Mouse (Mus musculus): ENCODE measurements around the gene Sbsn. TPM values are rescaled to one million over a fixed set of nuclear protein-coding genes. Genes with fewer than 3 reads are reported as not detected.
"Not testable (repeated sequence)": the region's sequence is repeated elsewhere in the genome, so short reads cannot be mapped to it uniquely, and the experiment has no call there.

Sbsn gene
- polyA plus RNA-seq, 1 experiment = 6.9 TPM

GRCm38 (mm10) chr7:30728214-30728613 lies 23.1 kb upstream of the Sbsn start:
- Histone ChIP-seq H3K4me1 (ENCODE audit: control insufficient read depth, insufficient read depth, low read length) (peaks cover 13% of the 10 kb centered on the region), H3K27ac (ENCODE audit: insufficient read depth, low read depth, low read length) (no peak overlapping the region), H3K4me3 (ENCODE audit: insufficient read depth, low read length) (peak overlapping the region; percentile 87)
- no peak for TF ChIP-seq POLR2A (IDR thresholded peaks at IDR 0.05; ENCODE audit: borderline replicate concordance, low read depth, low read length)

GRCm38 (mm10) chr7:30728739-30729395 lies 22.4 kb upstream of the Sbsn start:
- peaks cover 13% of the 10 kb centered on the region for H3K4me1 ChIP-seq (ENCODE audit: control insufficient read depth, insufficient read depth, low read length)
- TF ChIP-seq POLR2A (IDR thresholded peaks at IDR 0.05; ENCODE audit: borderline replicate concordance, low read depth, low read length) (no peak), CTCF (IDR thresholded peaks at IDR 0.05; ENCODE audit: low read depth, low read length) (no peak)
- peak overlapping the region; percentile 28 for H3K27ac ChIP-seq (ENCODE audit: insufficient read depth, low read depth, low read length)
- H3K4me3 ChIP-seq (ENCODE audit: insufficient read depth, low read length) = peak overlapping the region; percentile 87

DNA sequence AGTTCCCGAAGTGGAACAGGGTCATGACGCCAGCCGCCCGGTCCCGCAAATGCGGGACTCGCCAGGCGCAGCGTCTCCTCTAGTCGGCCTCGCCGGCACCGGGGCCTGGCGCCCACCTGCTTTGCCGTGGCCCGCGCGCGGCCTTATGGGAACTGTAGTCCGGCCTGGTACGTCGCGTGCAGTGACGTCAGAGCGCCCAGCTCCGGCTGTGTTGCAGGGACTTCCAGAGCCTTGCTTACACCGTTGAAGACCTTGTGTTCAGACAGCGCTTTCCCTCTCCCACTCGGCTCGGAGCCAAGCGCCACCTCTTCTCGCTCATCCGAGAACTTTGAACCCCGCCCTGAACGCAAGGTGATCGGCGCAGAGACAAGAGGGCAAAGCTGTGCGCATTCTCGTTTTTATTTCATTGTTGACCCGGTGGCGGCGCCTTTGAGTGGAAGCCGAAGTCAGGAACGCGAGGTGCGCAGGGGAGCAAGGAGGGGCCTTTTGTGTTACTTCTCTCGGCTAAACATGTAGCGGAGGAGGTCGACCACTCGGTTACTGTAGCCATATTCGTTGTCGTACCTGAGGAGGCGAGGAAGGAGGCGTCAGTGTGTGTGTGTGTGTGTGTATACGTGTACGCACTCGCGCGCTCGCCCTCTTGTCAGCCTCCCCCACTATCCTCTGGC lies 21.7 kb upstream of the Sbsn start, which contains the start of gene Tmem147:
Gene Tmem147, minus strand, starts transcription at position 145 of the 668 bp plus-strand sequence.
- H3K4me3 ChIP-seq (ENCODE audit: insufficient read depth, low read length) = peak within 1 kb of the TSS; percentile 87
- peak within 1 kb of the TSS; percentile 56 for H3K27ac ChIP-seq (ENCODE audit: insufficient read depth, low read depth, low read length)
- TF ChIP-seq CTCF (IDR thresholded peaks at IDR 0.05; ENCODE audit: low read depth, low read length) (0 out of 2 replicates have a peak, but pooled peaks have one; percentile 23), POLR2A (IDR thresholded peaks at IDR 0.05; ENCODE audit: borderline replicate concordance, low read depth, low read length) (0 out of 2 replicates have a peak, but pooled peaks have one; percentile 36)
- H3K4me1 ChIP-seq (ENCODE audit: control insufficient read depth, insufficient read depth, low read length) = peaks cover 13% of the 10 kb centered on the region

DNA sequence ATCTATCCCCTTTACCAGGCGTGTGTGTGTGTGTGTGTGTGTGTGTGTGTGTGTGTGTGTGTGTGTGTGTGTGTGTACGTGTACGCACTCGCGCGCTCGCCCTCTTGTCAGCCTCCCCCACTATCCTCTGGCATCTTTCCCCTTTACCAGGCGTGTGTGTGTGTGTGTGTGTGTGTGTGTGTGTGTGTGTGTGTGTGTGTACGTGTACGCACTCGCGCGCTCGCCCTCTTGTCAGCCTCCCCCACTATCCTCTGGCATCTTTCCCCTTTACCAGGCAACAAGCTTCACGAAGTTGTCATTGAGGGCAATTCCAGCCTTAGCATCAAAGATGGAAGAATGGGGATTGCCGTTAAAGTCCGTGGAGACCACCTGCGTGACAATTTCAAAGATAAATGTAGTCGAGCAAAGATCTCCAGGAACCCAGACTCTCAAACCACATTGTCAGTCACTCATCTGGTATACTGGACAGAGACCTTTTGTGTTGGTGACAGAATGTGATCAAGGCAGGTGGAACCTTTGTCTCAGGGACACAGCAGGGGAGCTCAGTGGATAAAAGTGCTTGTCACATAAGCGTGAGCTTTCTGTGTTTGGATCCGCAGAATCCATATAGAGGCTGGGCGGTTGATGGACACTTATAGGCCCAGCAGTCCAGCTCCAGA lies 21.1 kb upstream of the Sbsn start:
- Histone ChIP-seq H3K4me1 (ENCODE audit: control insufficient read depth, insufficient read depth, low read length) (peaks cover 13% of the 10 kb centered on the region), H3K4me3 (ENCODE audit: insufficient read depth, low read length) (peak overlapping the region; percentile 87)
- H3K27ac ChIP-seq (ENCODE audit: insufficient read depth, low read depth, low read length) = not testable (repeated sequence)

DNA sequence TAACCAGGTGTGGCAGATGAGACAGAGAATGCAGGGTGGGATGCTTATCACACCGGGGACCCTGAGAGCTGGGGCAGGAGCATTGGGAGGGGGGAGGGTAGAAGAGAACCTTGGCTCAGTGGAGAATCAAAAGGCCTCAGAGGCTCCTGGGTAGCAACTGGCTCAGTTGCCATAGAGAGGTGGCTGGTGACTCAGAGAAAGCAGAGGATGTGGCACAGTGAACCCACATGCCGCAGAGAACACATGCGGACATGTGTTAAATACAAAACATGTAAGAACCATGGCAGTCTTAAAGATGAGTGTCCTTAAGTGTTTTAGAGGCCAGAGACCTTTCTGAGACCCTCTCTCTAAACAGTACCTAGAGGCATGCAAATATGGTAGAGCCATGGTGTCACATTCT lies 15.1 kb upstream of the Sbsn start:
- Histone ChIP-seq H3K4me3 (ENCODE audit: insufficient read depth, low read length) (no peak overlapping the region), H3K27ac (ENCODE audit: insufficient read depth, low read depth, low read length) (no peak overlapping the region), H3K4me1 (ENCODE audit: control insufficient read depth, insufficient read depth, low read length) (no peaks in the 10 kb centered on the region)
- no peak for TF ChIP-seq CTCF (IDR thresholded peaks at IDR 0.05; ENCODE audit: low read depth, low read length)
- TF ChIP-seq POLR2A (IDR thresholded peaks at IDR 0.05; ENCODE audit: borderline replicate concordance, low read depth, low read length) = no peak

GRCm38 (mm10) chr7:30742570-30742969 lies 8.7 kb upstream of the Sbsn start:
- not testable (repeated sequence) for H3K4me3 ChIP-seq (ENCODE audit: insufficient read depth, low read length); H3K27ac ChIP-seq (ENCODE audit: insufficient read depth, low read depth, low read length); H3K4me1 ChIP-seq (ENCODE audit: control insufficient read depth, insufficient read depth, low read length)

DNA sequence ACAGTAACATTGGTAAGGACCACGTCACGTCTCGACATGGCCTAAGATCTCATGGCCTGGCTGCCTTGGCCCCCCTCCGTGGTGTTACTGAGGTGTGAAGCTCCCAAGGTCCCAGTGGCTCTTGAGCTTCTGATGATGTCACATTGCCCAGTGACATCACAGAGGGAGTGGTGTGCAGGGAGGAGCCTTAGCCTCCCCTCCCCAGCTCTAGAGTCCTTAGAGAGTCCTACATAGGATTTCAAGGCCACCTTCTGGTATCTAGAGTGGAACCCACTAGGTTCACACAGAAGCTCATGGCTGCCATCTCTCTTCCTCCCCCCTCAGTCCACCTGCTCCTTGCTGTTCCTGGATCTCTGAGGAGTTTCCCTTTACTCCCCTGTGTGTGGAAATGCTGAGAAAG lies 7.7 kb upstream of the Sbsn start, which contains the start of gene Gapdhs:
Gene Gapdhs, minus strand, starts transcription at position 65 of the 400 bp plus-strand sequence.
- not testable (repeated sequence) for H3K4me1 ChIP-seq (ENCODE audit: control insufficient read depth, insufficient read depth, low read length); H3K27ac ChIP-seq (ENCODE audit: insufficient read depth, low read depth, low read length); H3K4me3 ChIP-seq (ENCODE audit: insufficient read depth, low read length)

DNA sequence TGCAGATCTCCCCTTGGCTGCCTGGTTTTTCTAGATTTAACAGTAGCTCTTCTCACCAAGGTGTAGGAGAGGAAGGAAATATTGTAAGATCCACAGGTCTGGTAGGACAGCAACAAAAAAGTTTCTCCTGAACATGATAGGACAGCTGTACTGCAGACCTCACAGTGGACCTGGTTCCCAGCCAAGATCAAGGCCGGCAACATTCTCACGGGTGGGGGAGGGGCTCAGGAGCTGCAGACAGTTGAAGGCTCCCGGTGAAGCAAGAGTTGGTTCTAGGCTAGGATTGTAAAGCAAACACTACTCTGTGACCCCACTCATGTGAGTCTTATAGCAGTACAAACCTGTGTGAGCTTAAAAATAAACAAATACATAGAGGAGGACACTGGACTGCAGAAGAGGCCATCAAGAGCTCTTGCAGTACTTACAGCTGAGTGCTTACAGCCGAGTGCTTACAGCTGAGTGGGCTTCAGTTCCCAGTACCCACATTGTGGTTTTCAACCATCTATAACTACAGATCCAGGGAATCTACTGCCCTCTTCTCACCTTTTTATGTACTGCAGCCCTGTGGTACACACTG lies 7.2 kb upstream of the Sbsn start:
- Histone ChIP-seq H3K27ac (ENCODE audit: insufficient read depth, low read depth, low read length) (no peak overlapping the region), H3K4me1 (ENCODE audit: control insufficient read depth, insufficient read depth, low read length) (peaks cover 7% of the 10 kb centered on the region), H3K4me3 (ENCODE audit: insufficient read depth, low read length) (no peak overlapping the region)
- TF ChIP-seq POLR2A (IDR thresholded peaks at IDR 0.05; ENCODE audit: borderline replicate concordance, low read depth, low read length) (no peak), CTCF (IDR thresholded peaks at IDR 0.05; ENCODE audit: low read depth, low read length) (no peak)

GRCm38 (mm10) chr7:30747525-30748204 lies 3.6 kb upstream of the Sbsn start:
- TF ChIP-seq CTCF (IDR thresholded peaks at IDR 0.05; ENCODE audit: low read depth, low read length) (no peak), POLR2A (IDR thresholded peaks at IDR 0.05; ENCODE audit: borderline replicate concordance, low read depth, low read length) (no peak)
- no peak overlapping the region for H3K27ac ChIP-seq (ENCODE audit: insufficient read depth, low read depth, low read length)
- peaks cover 19% of the 10 kb centered on the region for H3K4me1 ChIP-seq (ENCODE audit: control insufficient read depth, insufficient read depth, low read length)
- no peak overlapping the region for H3K4me3 ChIP-seq (ENCODE audit: insufficient read depth, low read length)

All from bone marrow macrophage, adult 2 months (primary cell).